Mouse (Mus musculus): Measurements from ENCODE around the gene Fkbp4. TPM values are rescaled to one million over a fixed set of nuclear protein-coding genes. Genes with fewer than 3 reads are reported as not detected.
"Not testable (repeated sequence)": the region's sequence is repeated elsewhere in the genome, so short reads cannot be mapped to it uniquely, and the experiment has no call there.

Gene Fkbp4
- polyA plus RNA-seq, 1 experiment from 2014 or later, result 213 TPM

- no peak for DNase-seq (ENCODE audit: low spot score)
Observed at GRCm38 (mm10) chr6:128398996-128399395, 39.5 kb downstream of the Fkbp4 start, which contains the start of gene Nrip2. TSS of gene Nrip2 (plus strand) at chr6:128399296.

- no peak for DNase-seq (ENCODE audit: low spot score)
Observed at GRCm38 (mm10) chr6:128397574-128398261, 40.8 kb downstream of the Fkbp4 start.

- no peak for DNase-seq (ENCODE audit: low spot score)
Observed at GRCm38 (mm10) chr6:128390683-128391082, 47.8 kb downstream of the Fkbp4 start.

- DNase-seq (ENCODE audit: low spot score), result no peak
Observed at GRCm38 (mm10) chr6:128389185-128389584, 49.3 kb downstream of the Fkbp4 start.

- DNase-seq (ENCODE audit: low spot score), result no peak
Observed at GRCm38 (mm10) chr6:128385026-128385425, 53.5 kb downstream of the Fkbp4 start.

- DNase-seq (ENCODE audit: low spot score), result no peak
Observed at GRCm38 (mm10) chr6:128383752-128384151, 54.7 kb downstream of the Fkbp4 start.

- no peak for DNase-seq (ENCODE audit: low spot score)
Observed at GRCm38 (mm10) chr6:128381254-128381653, 57.2 kb downstream of the Fkbp4 start.

- not testable (repeated sequence) for DNase-seq (ENCODE audit: low spot score)
Observed at GRCm38 (mm10) chr6:128380594-128381167, 57.8 kb downstream of the Fkbp4 start.

Other genes with a start within 250 kb of the Fkbp4 start
- 0.19 and 0.36 TPM in 2 replicates for gene Tead4, start 137.9 kb downstream of the Fkbp4 start, polyA plus RNA-seq (2015; fragmentation: Nextera tagmentation; extraction: Ambion mirVana)
- gene Tulp3, start 82.8 kb downstream of the Fkbp4 start, polyA plus RNA-seq (2015; fragmentation: Nextera tagmentation; extraction: Ambion mirVana), result 12.2 and 13.4 TPM in 2 replicates
- 133 and 144 TPM in 2 replicates for gene Rhno1, start 75.8 kb downstream of the Fkbp4 start, polyA plus RNA-seq (2015; fragmentation: Nextera tagmentation; extraction: Ambion mirVana)
- 22.0 and 23.9 TPM in 2 replicates for gene Foxm1, start 75.7 kb downstream of the Fkbp4 start, polyA plus RNA-seq (2015; fragmentation: Nextera tagmentation; extraction: Ambion mirVana)
- 0.26 and 0.57 TPM in 2 replicates for gene Tex52, start 63.2 kb downstream of the Fkbp4 start, polyA plus RNA-seq (2015; fragmentation: Nextera tagmentation; extraction: Ambion mirVana)
- not detected in 2 replicates for gene Gm44596, start 63.2 kb downstream of the Fkbp4 start, polyA plus RNA-seq (2015; fragmentation: Nextera tagmentation; extraction: Ambion mirVana)
- gene Nrip2, start 39.4 kb downstream of the Fkbp4 start, polyA plus RNA-seq (2015; fragmentation: Nextera tagmentation; extraction: Ambion mirVana), result 4.8 and 5.6 TPM in 2 replicates
- gene Itfg2, start 13.7 kb downstream of the Fkbp4 start, polyA plus RNA-seq (2015; fragmentation: Nextera tagmentation; extraction: Ambion mirVana), result 20.2 and 23.0 TPM in 2 replicates
- gene Pzp, start 88.0 kb upstream of the Fkbp4 start, polyA plus RNA-seq (2015; fragmentation: Nextera tagmentation; extraction: Ambion mirVana), result not detected in 2 replicates
- 0.84 and 0.94 TPM in 2 replicates for gene A2ml1, start 142.9 kb upstream of the Fkbp4 start, polyA plus RNA-seq (2015; fragmentation: Nextera tagmentation; extraction: Ambion mirVana)
- 1.1 and 1.5 TPM in 2 replicates for gene Klrb1a, start 184.9 kb upstream of the Fkbp4 start, polyA plus RNA-seq (2015; fragmentation: Nextera tagmentation; extraction: Ambion mirVana)
- not detected in 2 replicates for gene Clec2h, start 223.7 kb upstream of the Fkbp4 start, polyA plus RNA-seq (2015; fragmentation: Nextera tagmentation; extraction: Ambion mirVana)